Mouse (Mus musculus): ENCODE measurements around the gene Ifna2. TPM values are rescaled to one million over a fixed set of nuclear protein-coding genes. Genes with fewer than 3 reads are reported as not detected.

Gene Ifna2
- polyA plus RNA-seq, 1 experiment from 2014 or later = not detected

DNA sequence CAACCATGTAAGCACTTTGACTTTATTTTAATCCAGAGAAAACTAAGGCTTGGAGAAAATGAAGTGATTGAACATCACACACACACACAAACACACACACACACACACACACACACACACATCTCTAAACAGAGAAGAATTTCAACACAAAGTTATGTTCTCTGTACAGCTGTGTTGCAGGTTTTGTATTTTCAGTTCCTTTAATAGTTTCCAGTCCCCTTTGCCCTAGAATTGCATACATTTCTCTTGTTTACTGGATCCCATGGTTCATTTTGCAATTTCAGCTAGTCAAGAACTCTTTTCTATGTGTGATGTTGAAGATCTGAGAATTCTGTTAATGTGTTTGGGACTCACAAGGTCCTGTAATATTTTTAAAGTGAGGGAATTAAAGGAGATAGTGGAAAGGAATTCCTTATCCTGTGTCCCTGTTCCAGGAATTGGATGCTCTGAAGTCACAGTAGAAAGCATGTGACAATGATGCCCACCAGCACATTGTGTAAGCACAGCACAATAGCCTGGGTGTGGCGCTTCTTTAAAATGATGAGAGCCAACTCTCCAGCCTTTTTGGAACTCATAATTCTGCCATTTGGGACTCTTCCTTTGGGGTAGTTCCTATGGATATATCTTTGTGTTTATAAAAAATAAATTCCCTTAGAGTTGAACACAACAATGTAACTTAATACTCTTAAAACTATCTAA lies 23.6 kb upstream of the Ifna2 start:
- no peaks in the 10 kb centered on the region for H3K9me3 ChIP-seq (ENCODE audit: control insufficient read depth, low read length)
- no peak overlapping the region for H3K9ac ChIP-seq (ENCODE audit: low read length)
- H3K27ac ChIP-seq (ENCODE audit: low read depth, low read length) = no peak overlapping the region
- no peaks in the 10 kb centered on the region for H3K36me3 ChIP-seq (ENCODE audit: control insufficient read depth, insufficient read depth, low read length)
- WGBS = 91% methylated on average over 1 of the region's 1 CpGs
- ATAC-seq (replicated peaks; ENCODE audit: low FRiP score) = no peak
- H3K4me2 ChIP-seq (ENCODE audit: low read depth, low read length, severe bottlenecking) = no peak overlapping the region
- H3K27me3 ChIP-seq (ENCODE audit: control insufficient read depth, insufficient read depth, low read length) = no peaks in the 10 kb centered on the region
- no peak overlapping the region for H3K4me3 ChIP-seq (ENCODE audit: low read depth, low read length)
- no peaks in the 10 kb centered on the region for H3K4me1 ChIP-seq (replicated peaks; ENCODE audit: control insufficient read depth, insufficient read depth, low read length)
- no peak for DNase-seq (ENCODE audit: low spot score)

- Histone ChIP-seq H3K27me3 (ENCODE audit: control insufficient read depth, insufficient read depth, low read length) (no peaks in the 10 kb centered on the region), H3K4me3 (ENCODE audit: low read depth, low read length) (no peak overlapping the region), H3K9me3 (ENCODE audit: control insufficient read depth, low read length) (no peaks in the 10 kb centered on the region), H3K9ac (ENCODE audit: low read length) (no peak overlapping the region), H3K4me1 (replicated peaks; ENCODE audit: control insufficient read depth, insufficient read depth, low read length) (no peaks in the 10 kb centered on the region), H3K27ac (ENCODE audit: low read depth, low read length) (no peak overlapping the region), H3K36me3 (ENCODE audit: control insufficient read depth, insufficient read depth, low read length) (no peaks in the 10 kb centered on the region), H3K4me2 (ENCODE audit: low read depth, low read length, severe bottlenecking) (no peak overlapping the region)
- DNase-seq (ENCODE audit: low spot score) = no peak
- 47% methylated on average over 3 of the region's 3 CpGs for WGBS
- ATAC-seq (replicated peaks; ENCODE audit: low FRiP score) = no peak
Measured at GRCm38 (mm10) chr4:88705924-88706323, 22.2 kb upstream of the Ifna2 start.

GRCm38 (mm10) chr4:88699301-88699700 lies 15.6 kb upstream of the Ifna2 start:
- 94% methylated on average over 1 of the region's 1 CpGs for WGBS
- Histone ChIP-seq H3K36me3 (ENCODE audit: control insufficient read depth, insufficient read depth, low read length) (no peaks in the 10 kb centered on the region), H3K27ac (ENCODE audit: low read depth, low read length) (no peak overlapping the region), H3K9ac (ENCODE audit: low read length) (no peak overlapping the region), H3K4me1 (replicated peaks; ENCODE audit: control insufficient read depth, insufficient read depth, low read length) (no peaks in the 10 kb centered on the region), H3K9me3 (ENCODE audit: control insufficient read depth, low read length) (no peaks in the 10 kb centered on the region), H3K4me3 (ENCODE audit: low read depth, low read length) (no peak overlapping the region), H3K4me2 (ENCODE audit: low read depth, low read length, severe bottlenecking) (no peak overlapping the region), H3K27me3 (ENCODE audit: control insufficient read depth, insufficient read depth, low read length) (no peaks in the 10 kb centered on the region)
- ATAC-seq (replicated peaks; ENCODE audit: low FRiP score) = no peak
- DNase-seq (ENCODE audit: low spot score) = no peak

DNA sequence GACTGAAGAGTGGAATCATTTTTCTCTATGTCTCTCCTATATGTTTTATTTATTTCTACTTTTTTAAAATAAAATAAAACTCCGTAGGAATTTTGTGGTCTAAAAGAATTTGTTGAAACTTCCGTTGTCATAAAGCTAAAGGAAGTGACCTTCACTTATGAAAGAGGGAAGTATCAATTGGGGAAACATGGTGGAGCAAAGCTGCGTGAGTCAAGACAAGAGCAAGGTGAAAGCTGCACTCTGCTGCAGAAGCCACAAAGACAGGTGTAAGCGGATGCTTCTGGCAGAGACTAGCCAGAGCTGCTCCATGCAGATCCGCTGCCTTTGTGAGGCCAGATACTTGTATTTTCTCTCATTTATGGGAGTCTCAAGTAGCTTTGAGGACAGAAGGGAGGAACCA lies 15.1 kb upstream of the Ifna2 start:
- Histone ChIP-seq H3K4me3 (ENCODE audit: low read depth, low read length) (no peak overlapping the region), H3K27ac (ENCODE audit: low read depth, low read length) (no peak overlapping the region), H3K9me3 (ENCODE audit: control insufficient read depth, low read length) (no peaks in the 10 kb centered on the region), H3K27me3 (ENCODE audit: control insufficient read depth, insufficient read depth, low read length) (no peaks in the 10 kb centered on the region), H3K36me3 (ENCODE audit: control insufficient read depth, insufficient read depth, low read length) (no peaks in the 10 kb centered on the region), H3K9ac (ENCODE audit: low read length) (no peak overlapping the region), H3K4me1 (replicated peaks; ENCODE audit: control insufficient read depth, insufficient read depth, low read length) (no peaks in the 10 kb centered on the region), H3K4me2 (ENCODE audit: low read depth, low read length, severe bottlenecking) (no peak overlapping the region)
- no peak for DNase-seq (ENCODE audit: low spot score)
- no peak for ATAC-seq (replicated peaks; ENCODE audit: low FRiP score)
- 90% methylated on average over 5 of the region's 5 CpGs for WGBS

DNA sequence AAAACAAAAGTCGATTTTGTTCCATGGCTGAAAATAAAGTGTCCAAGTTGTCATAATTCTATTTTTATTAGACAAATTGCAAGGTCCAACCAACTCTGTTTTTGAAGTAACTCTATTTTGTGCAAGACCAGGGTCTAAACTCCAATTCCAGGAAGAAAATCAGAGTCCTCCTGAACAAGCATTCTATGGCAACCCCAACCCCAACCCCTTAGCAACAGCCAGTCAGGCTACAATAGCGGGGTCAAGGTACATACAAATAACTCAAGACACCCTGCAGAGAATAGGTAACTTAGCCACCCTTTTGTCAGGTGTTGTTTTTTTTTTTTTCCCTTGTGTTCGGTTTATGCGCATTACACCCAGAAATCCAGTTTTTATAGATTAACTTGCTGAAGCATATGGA lies 14.0 kb upstream of the Ifna2 start:
- WGBS = 86% methylated on average over 4 of the region's 4 CpGs
- H3K36me3 ChIP-seq (ENCODE audit: control insufficient read depth, insufficient read depth, low read length) = no peaks in the 10 kb centered on the region
- H3K9me3 ChIP-seq (ENCODE audit: control insufficient read depth, low read length) = no peaks in the 10 kb centered on the region
- no peaks in the 10 kb centered on the region for H3K27me3 ChIP-seq (ENCODE audit: control insufficient read depth, insufficient read depth, low read length)
- DNase-seq (ENCODE audit: low spot score) (no peak), ATAC-seq (replicated peaks; ENCODE audit: low FRiP score) (no peak)
- H3K4me3 ChIP-seq (ENCODE audit: low read depth, low read length) = no peak overlapping the region
- no peak overlapping the region for H3K9ac ChIP-seq (ENCODE audit: low read length)
- H3K27ac ChIP-seq (ENCODE audit: low read depth, low read length) = no peak overlapping the region
- H3K4me2 ChIP-seq (ENCODE audit: low read depth, low read length, severe bottlenecking) = no peak overlapping the region
- no peaks in the 10 kb centered on the region for H3K4me1 ChIP-seq (replicated peaks; ENCODE audit: control insufficient read depth, insufficient read depth, low read length)

- no peak overlapping the region for H3K9ac ChIP-seq (ENCODE audit: low read length)
- H3K4me1 ChIP-seq (replicated peaks; ENCODE audit: control insufficient read depth, insufficient read depth, low read length) = no peaks in the 10 kb centered on the region
- no peaks in the 10 kb centered on the region for H3K9me3 ChIP-seq (ENCODE audit: control insufficient read depth, low read length)
- no peak for ATAC-seq (replicated peaks; ENCODE audit: low FRiP score)
- no peaks in the 10 kb centered on the region for H3K36me3 ChIP-seq (ENCODE audit: control insufficient read depth, insufficient read depth, low read length)
- 59% methylated on average over 6 of the region's 6 CpGs for WGBS
- H3K4me2 ChIP-seq (ENCODE audit: low read depth, low read length, severe bottlenecking) = no peak overlapping the region
- no peak overlapping the region for H3K4me3 ChIP-seq (ENCODE audit: low read depth, low read length)
- no peaks in the 10 kb centered on the region for H3K27me3 ChIP-seq (ENCODE audit: control insufficient read depth, insufficient read depth, low read length)
- no peak overlapping the region for H3K27ac ChIP-seq (ENCODE audit: low read depth, low read length)
- DNase-seq (ENCODE audit: low spot score) = no peak
Measured at GRCm38 (mm10) chr4:88697108-88697507, 13.4 kb upstream of the Ifna2 start.

DNA sequence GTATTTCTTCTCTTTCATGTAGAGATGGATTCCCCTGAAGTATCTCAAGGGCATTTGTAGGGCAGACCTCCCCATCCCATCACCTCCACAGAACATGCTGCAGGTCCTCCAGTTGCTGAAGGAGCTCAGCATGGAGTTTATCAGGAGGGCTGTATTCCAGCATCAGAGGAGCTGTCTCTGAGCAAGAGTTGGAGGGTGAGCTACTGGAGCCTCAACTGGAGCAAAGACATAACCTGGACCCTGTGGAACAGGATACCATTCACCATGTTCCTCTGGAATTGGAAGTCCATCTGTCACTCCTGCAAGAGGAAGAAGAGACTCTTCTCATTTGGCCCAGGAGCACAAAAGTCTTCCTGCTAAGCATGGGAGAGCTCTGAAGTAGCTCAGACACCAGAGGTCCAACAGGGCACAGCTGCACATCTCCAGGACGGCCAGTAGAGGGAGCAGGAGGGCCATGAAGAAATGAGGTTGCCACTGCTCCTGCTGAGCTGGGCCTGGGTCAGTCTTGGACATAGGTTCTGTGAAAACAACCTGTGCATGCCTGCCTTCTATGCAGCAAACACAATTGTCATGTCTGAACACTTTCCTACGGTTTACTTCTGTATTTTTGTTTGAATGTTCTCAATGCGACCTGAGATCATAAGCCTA lies 12.6 kb upstream of the Ifna2 start:
- WGBS = 21% methylated on average over 3 of the region's 3 CpGs
- H3K4me3 ChIP-seq (ENCODE audit: low read depth, low read length) = no peak overlapping the region
- H3K4me1 ChIP-seq (replicated peaks; ENCODE audit: control insufficient read depth, insufficient read depth, low read length) = no peaks in the 10 kb centered on the region
- no peaks in the 10 kb centered on the region for H3K36me3 ChIP-seq (ENCODE audit: control insufficient read depth, insufficient read depth, low read length)
- H3K27me3 ChIP-seq (ENCODE audit: control insufficient read depth, insufficient read depth, low read length) = no peaks in the 10 kb centered on the region
- no peak overlapping the region for H3K9ac ChIP-seq (ENCODE audit: low read length)
- H3K4me2 ChIP-seq (ENCODE audit: low read depth, low read length, severe bottlenecking) = no peak overlapping the region
- H3K27ac ChIP-seq (ENCODE audit: low read depth, low read length) = no peak overlapping the region
- ATAC-seq (replicated peaks; ENCODE audit: low FRiP score) (peak; percentile 79), DNase-seq (ENCODE audit: low spot score) (peak; percentile 88)
- H3K9me3 ChIP-seq (ENCODE audit: control insufficient read depth, low read length) = no peaks in the 10 kb centered on the region

DNA sequence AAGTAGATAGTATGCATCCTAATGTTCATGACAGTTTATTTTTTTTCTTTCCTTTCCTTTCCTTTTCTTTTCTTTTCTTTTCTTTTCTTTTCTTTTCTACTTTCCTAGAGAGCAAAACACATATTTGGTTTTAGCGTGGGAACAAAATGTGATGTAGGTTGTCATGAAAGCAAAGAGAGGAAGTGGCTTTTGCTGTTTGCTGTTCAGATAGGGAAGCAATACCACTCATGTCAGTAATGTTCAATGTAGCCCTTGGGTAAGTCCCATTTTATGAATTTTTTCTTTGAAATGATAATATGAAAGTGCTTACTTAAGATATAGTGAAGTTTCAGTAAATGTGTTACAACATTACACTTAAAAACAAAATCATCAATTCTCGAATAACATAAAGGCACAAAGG lies 9.7 kb upstream of the Ifna2 start:
- Histone ChIP-seq H3K27ac (ENCODE audit: low read depth, low read length) (no peak overlapping the region), H3K9me3 (ENCODE audit: control insufficient read depth, low read length) (no peaks in the 10 kb centered on the region), H3K9ac (ENCODE audit: low read length) (no peak overlapping the region), H3K36me3 (ENCODE audit: control insufficient read depth, insufficient read depth, low read length) (no peaks in the 10 kb centered on the region), H3K27me3 (ENCODE audit: control insufficient read depth, insufficient read depth, low read length) (no peaks in the 10 kb centered on the region), H3K4me1 (replicated peaks; ENCODE audit: control insufficient read depth, insufficient read depth, low read length) (no peaks in the 10 kb centered on the region), H3K4me2 (ENCODE audit: low read depth, low read length, severe bottlenecking) (no peak overlapping the region), H3K4me3 (ENCODE audit: low read depth, low read length) (no peak overlapping the region)
- no peak for DNase-seq (ENCODE audit: low spot score)
- ATAC-seq (replicated peaks; ENCODE audit: low FRiP score) = no peak
- WGBS = 88% methylated on average over 2 of the region's 2 CpGs

DNA sequence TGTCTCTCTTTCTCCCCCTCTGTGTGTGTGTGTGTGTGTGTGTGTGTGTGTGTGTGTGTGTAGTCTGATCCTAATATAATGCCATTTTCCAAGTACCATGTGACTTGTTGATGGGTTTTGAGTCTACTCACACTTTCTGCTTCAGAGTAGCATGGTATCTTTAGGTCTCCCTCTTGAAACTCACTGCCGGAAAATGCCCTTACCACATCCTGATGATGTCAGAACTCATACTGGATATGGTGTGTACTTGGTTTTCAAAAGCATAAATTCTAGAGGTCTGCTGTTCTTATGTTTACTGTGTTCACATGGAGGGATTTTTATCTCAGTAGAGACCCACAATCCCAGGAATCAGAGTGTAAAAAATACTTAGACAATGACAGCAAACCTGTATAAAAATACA lies 8.8 kb upstream of the Ifna2 start:
- H3K9ac ChIP-seq (ENCODE audit: low read length) = no peak overlapping the region
- 90% methylated on average over 1 of the region's 1 CpGs for WGBS
- ATAC-seq (replicated peaks; ENCODE audit: low FRiP score) (no peak), DNase-seq (ENCODE audit: low spot score) (no peak)
- no peaks in the 10 kb centered on the region for H3K9me3 ChIP-seq (ENCODE audit: control insufficient read depth, low read length)
- no peaks in the 10 kb centered on the region for H3K36me3 ChIP-seq (ENCODE audit: control insufficient read depth, insufficient read depth, low read length)
- no peaks in the 10 kb centered on the region for H3K4me1 ChIP-seq (replicated peaks; ENCODE audit: control insufficient read depth, insufficient read depth, low read length)
- H3K27ac ChIP-seq (ENCODE audit: low read depth, low read length) = no peak overlapping the region
- H3K27me3 ChIP-seq (ENCODE audit: control insufficient read depth, insufficient read depth, low read length) = no peaks in the 10 kb centered on the region
- no peak overlapping the region for H3K4me2 ChIP-seq (ENCODE audit: low read depth, low read length, severe bottlenecking)
- H3K4me3 ChIP-seq (ENCODE audit: low read depth, low read length) = no peak overlapping the region

Measured in forebrain, embryonic 11.5 days (tissue).